ENCODE assay signal across 19 mouse cellular contexts in genomic region chr10:96733581-96733980, GRCm38 (mm10).
DNase-seq lines count a peak whose midpoint lies in the region; ATAC-seq lines count a peak whose summit lies in the region.
"Had no signal": no experiment of that assay in that cellular context is flagged by ENCODE, and none has a peak within 500 bp of the region (broad histone marks: within the 10 kb centered on the region; RNA-seq: fewer than 3 reads in every experiment).

No protein-coding gene starts in this region.

- no peak overlapping the region for H3K9ac ChIP-seq in forebrain, embryonic 12.5 days
- no peak overlapping the region for H3K9ac ChIP-seq in forebrain, embryonic 13.5 days
- H3K9ac ChIP-seq in midbrain, embryonic 11.5 days (ENCODE audit: low read length) = no peak overlapping the region
- no peak overlapping the region for H3K9ac ChIP-seq in midbrain, embryonic 14.5 days (replicated peaks; ENCODE audit: low read length)
- H3K9ac ChIP-seq: forebrain, embryonic 15.5 days; hindbrain, embryonic 13.5 days; intestine, embryonic 15.5 days had no signal

- DNase-seq in midbrain, embryonic 11.5 days (ENCODE audit: low spot score, missing footprints) = peak; percentile 68
- DNase-seq in midbrain, embryonic 14.5 days = no peak
- peak; percentile 77 for DNase-seq in R1 (ENCODE audit: low read depth, low spot score)
- DNase-seq in embryo, embryonic 11 days = no peak
- DNase-seq: adrenal gland, postnatal 25 days; cerebellum, adult 18-20 months; cerebellum, adult 9-11 months; cerebellum, postnatal 36 days; gastrocnemius, postnatal 36 days; heart, adult 18-20 months; heart, postnatal 14 days; kidney, adult 18-20 months had no signal

- WGBS in forebrain, embryonic 12.5 days = 59% methylated on average over 5 of the region's 5 CpGs
- WGBS in forebrain, embryonic 13.5 days = 58% methylated on average over 5 of the region's 5 CpGs
- 77% methylated on average over 5 of the region's 5 CpGs for WGBS in midbrain, embryonic 11.5 days
- 73% methylated on average over 5 of the region's 5 CpGs for WGBS in midbrain, embryonic 14.5 days

- H3K4me1 ChIP-seq in forebrain, embryonic 12.5 days = no peaks in the 10 kb centered on the region
- no peaks in the 10 kb centered on the region for H3K4me1 ChIP-seq in forebrain, embryonic 13.5 days
- no peaks in the 10 kb centered on the region for H3K4me1 ChIP-seq in midbrain, embryonic 11.5 days (ENCODE audit: control insufficient read depth, insufficient read depth, low read length)
- H3K4me1 ChIP-seq in midbrain, embryonic 14.5 days (ENCODE audit: control insufficient read depth, insufficient read depth, low read length) = no peaks in the 10 kb centered on the region
- H3K4me1 ChIP-seq: embryonic facial prominence, embryonic 10.5 days; hindbrain, embryonic 13.5 days had no signal

- 0 out of 2 replicates have a peak, but pooled peaks have one; percentile 27 for ATAC-seq in forebrain, embryonic 12.5 days (ENCODE audit: low FRiP score)
- no peak for ATAC-seq in forebrain, embryonic 13.5 days
- no peak for ATAC-seq in midbrain, embryonic 11.5 days (ENCODE audit: low FRiP score)
- ATAC-seq in midbrain, embryonic 14.5 days (ENCODE audit: low FRiP score, low TSS enrichment) = no peak
- ATAC-seq: forebrain, embryonic 15.5 days; hindbrain, postnatal 0 days; intestine, embryonic 15.5 days had no signal

- no peak overlapping the region for H3K4me3 ChIP-seq in forebrain, embryonic 12.5 days (replicated peaks)
- no peak overlapping the region for H3K4me3 ChIP-seq in forebrain, embryonic 13.5 days
- H3K4me3 ChIP-seq in midbrain, embryonic 11.5 days (ENCODE audit: low read depth, low read length) = no peak overlapping the region
- no peak overlapping the region for H3K4me3 ChIP-seq in midbrain, embryonic 14.5 days (replicated peaks; ENCODE audit: low read depth, low read length)
- H3K4me3 ChIP-seq: embryonic facial prominence, embryonic 10.5 days; forebrain, embryonic 15.5 days; hindbrain, embryonic 13.5 days; intestine, embryonic 15.5 days had no signal

- H3K27me3 ChIP-seq in forebrain, embryonic 12.5 days = no peaks in the 10 kb centered on the region
- no peaks in the 10 kb centered on the region for H3K27me3 ChIP-seq in forebrain, embryonic 13.5 days
- no peaks in the 10 kb centered on the region for H3K27me3 ChIP-seq in midbrain, embryonic 11.5 days (ENCODE audit: control insufficient read depth, insufficient read depth, low read length)
- H3K27me3 ChIP-seq in midbrain, embryonic 14.5 days (ENCODE audit: control insufficient read depth, insufficient read depth, low read length) = no peaks in the 10 kb centered on the region
- H3K27me3 ChIP-seq: forebrain, embryonic 15.5 days; hindbrain, embryonic 13.5 days; intestine, embryonic 15.5 days had no signal

- no peak overlapping the region for H3K4me2 ChIP-seq in forebrain, embryonic 12.5 days
- no peak overlapping the region for H3K4me2 ChIP-seq in forebrain, embryonic 13.5 days
- no peak overlapping the region for H3K4me2 ChIP-seq in midbrain, embryonic 11.5 days
- no peak overlapping the region for H3K4me2 ChIP-seq in midbrain, embryonic 14.5 days (ENCODE audit: low read length)
- H3K4me2 ChIP-seq: forebrain, embryonic 15.5 days; hindbrain, embryonic 13.5 days; intestine, embryonic 15.5 days had no signal

- H3K27ac ChIP-seq in forebrain, embryonic 12.5 days = no peak overlapping the region
- no peak overlapping the region for H3K27ac ChIP-seq in forebrain, embryonic 13.5 days
- no peak overlapping the region for H3K27ac ChIP-seq in midbrain, embryonic 11.5 days (ENCODE audit: low read depth, low read length)
- no peak overlapping the region for H3K27ac ChIP-seq in midbrain, embryonic 14.5 days (replicated peaks; ENCODE audit: low read depth, low read length)
- H3K27ac ChIP-seq: embryonic facial prominence, embryonic 10.5 days; forebrain, embryonic 15.5 days; hindbrain, embryonic 13.5 days; hindbrain, postnatal 0 days; intestine, embryonic 15.5 days had no signal

- H3K9me3 ChIP-seq in forebrain, embryonic 12.5 days = no peaks in the 10 kb centered on the region
- no peaks in the 10 kb centered on the region for H3K9me3 ChIP-seq in forebrain, embryonic 13.5 days (replicated peaks)
- no peaks in the 10 kb centered on the region for H3K9me3 ChIP-seq in midbrain, embryonic 11.5 days (ENCODE audit: control insufficient read depth, low read length)
- no peaks in the 10 kb centered on the region for H3K9me3 ChIP-seq in midbrain, embryonic 14.5 days (ENCODE audit: control insufficient read depth, low read length)
- H3K9me3 ChIP-seq: embryonic facial prominence, embryonic 10.5 days; forebrain, embryonic 15.5 days; hindbrain, embryonic 13.5 days; intestine, embryonic 15.5 days had no signal

- H3K36me3 ChIP-seq in forebrain, embryonic 12.5 days (replicated peaks) = no peaks in the 10 kb centered on the region
- no peaks in the 10 kb centered on the region for H3K36me3 ChIP-seq in forebrain, embryonic 13.5 days (ENCODE audit: poor library complexity, severe bottlenecking)
- H3K36me3 ChIP-seq in midbrain, embryonic 11.5 days (ENCODE audit: control insufficient read depth, insufficient read depth, low read length) = no peaks in the 10 kb centered on the region
- H3K36me3 ChIP-seq in midbrain, embryonic 14.5 days (ENCODE audit: control insufficient read depth, insufficient read depth, low read length) = no peaks in the 10 kb centered on the region
- H3K36me3 ChIP-seq: embryonic facial prominence, embryonic 10.5 days; forebrain, embryonic 15.5 days; hindbrain, embryonic 13.5 days; intestine, embryonic 15.5 days had no signal

Comparison
In these comparisons a context has a peak if more than half of its experiments do, and no peak if none do; other contexts are left out.
1. DNase-seq: peak in midbrain, embryonic 11.5 days (single experiment) and R1 (single experiment); none in midbrain, embryonic 14.5 days (single experiment) and embryo, embryonic 11 days (single experiment).